Mouse (Mus musculus) megakaryocyte-erythroid progenitor cell, adult 5-6 weeks (primary cell): ENCODE data around the gene Tomm22. TPM values are rescaled to one million over a fixed set of nuclear protein-coding genes. Genes with fewer than 3 reads are reported as not detected.

Source experiments
- ATAC-seq: replicated peaks from 2 replicates; pipeline ENCODE4 v1.8.0; 2016; ENCODE audit warnings: mild to moderate bottlenecking, inconsistent platforms; ENCODE audit not compliant: severe bottlenecking, poor library complexity, low FRiP score, low TSS enrichment
- total RNA-seq, 2 experiments: library from RNA; stranded (forward) in 1 of 2; stranded (reverse) in 1 of 2; fragments of 200-1000, 215-1000 nt in 1 of 2; fragments of >200 nt in 1 of 2; fragmentation: Nextera tagmentation in 1 of 2; gene quantifications; 2 replicates each; pipeline ENCODE4 v1.2.3; 2014 to 2017

The Tomm22 gene
- total RNA-seq, 2 experiments from 2014 or later: 108 to 205 TPM

DNA sequence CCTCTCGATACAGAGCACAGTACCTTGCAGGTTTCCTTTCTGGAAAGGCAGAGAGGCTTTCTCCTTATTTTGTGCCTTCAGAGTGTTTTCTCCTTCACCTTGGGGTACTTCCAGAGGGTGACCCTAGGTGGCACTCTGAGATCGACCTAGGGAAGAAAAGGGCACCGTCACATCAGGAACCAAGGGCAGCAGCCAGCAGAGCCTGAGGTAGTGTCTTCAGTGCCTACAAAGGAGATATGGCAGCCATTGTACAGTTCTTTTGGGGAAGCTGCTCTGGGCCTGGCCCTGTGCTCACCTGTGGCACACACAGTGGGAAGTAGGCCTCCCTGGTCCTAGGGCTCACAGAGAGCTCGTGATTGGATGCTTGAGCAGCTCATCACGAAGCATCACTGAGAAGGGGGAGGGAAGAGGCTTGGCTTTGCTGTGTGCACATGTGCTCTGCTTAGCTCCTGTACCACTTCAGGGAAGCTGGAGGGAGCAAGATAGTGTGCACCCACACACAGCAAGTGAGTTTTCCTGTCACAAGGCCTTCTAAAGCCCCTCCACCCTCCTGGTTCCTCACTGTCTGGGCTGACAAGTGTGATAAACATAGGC lies 37.7 kb downstream of the Tomm22 start:
- ATAC-seq: 0 out of 2 replicates have a peak, but pooled peaks have one; percentile 52

DNA sequence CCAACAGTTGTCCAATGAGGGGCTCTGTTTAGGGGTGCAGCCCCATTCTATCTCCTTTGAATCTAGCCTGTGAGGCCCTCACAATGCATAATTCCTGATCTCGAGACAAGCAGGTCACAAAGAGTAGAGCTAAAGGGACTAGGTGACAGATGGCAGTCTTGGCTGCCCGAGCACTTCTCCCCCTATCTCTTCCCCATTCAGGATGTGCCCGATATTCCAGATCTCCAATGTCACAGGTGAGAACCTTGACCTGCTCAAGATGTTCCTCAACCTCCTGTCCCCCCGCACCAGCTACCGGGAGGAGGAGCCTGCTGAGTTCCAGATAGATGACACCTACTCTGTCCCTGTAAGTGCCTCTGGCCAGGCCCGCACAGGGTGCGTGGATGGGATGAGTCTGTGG lies 45.0 kb downstream of the Tomm22 start:
- no peak for ATAC-seq

DNA sequence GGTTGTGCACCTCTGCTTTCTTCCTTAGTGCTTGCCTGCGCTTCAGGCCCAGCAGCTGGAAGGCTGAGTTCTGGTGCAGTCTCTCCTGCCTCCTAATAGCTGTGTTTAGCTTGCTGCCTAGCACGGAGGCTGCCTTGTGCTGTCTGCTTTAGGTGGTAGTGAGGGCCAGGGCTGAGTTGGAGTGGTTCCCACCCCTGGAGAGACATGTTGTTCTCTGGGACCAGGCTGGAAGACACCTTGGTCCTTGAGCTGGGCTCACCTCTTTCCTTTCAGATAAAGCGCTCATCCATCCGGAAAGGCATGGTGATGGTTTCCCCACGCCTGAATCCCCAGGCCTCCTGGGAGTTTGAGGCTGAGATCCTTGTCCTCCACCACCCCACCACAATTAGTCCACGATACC lies 46.0 kb downstream of the Tomm22 start:
- ATAC-seq: no peak

DNA sequence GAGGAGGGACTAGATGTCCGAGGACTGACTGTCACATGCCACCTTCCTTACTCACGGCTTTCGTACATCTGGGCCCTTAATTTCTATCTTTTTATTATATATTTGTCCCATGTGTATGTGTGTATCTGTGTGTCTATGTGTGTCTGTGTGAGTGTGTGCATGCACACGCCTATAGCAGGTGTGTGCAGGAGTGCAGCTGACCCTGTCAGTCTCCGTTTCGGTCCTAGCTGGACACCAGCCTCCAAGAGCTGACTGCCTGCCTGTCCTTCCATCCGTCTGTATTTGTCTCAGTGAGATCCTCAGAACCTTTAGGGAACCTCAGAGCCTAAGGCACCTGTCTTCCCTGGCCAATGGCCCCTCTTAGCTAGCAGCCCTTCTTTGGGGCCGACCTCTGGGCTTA lies 49.6 kb downstream of the Tomm22 start:
- no peak for ATAC-seq

DNA sequence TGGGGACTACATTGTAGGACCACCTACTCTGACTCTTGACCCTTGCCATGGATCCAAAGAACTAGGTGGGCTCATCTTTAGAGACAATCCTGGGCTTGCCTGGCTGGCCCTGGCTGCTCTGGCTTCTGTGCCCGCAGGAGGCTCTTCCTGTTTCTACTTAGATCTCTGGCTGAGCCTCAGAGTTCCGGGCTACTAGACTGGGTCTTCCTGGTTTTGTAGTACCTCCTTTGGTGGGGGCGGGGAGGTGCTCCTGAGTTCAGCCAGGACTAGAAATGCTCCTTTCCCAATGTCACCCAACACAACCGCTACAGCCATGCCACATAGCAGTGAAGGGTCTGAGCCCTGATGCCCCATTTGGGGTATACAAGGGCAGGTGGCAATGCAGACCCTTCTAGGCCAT lies 50.1 kb downstream of the Tomm22 start:
- no peak for ATAC-seq

Other genes with a start within 250 kb of the Tomm22 start
- gene Csnk1e, start 215.3 kb upstream of the Tomm22 start, total RNA-seq (2014; fragmentation: Nextera tagmentation): 48.5 and 52.0 TPM in 2 replicates
- 30.5 and 40.8 TPM in 2 replicates for gene Csnk1e, start 215.3 kb upstream of the Tomm22 start, total RNA-seq (2017)
- gene Kcnj4, start 165.6 kb upstream of the Tomm22 start, total RNA-seq (2014; fragmentation: Nextera tagmentation): not detected in 2 replicates
- not detected in 2 replicates for gene Kcnj4, start 165.6 kb upstream of the Tomm22 start, total RNA-seq (2017)
- not detected in 2 replicates for gene Kdelr3, start 154.4 kb upstream of the Tomm22 start, total RNA-seq (2014; fragmentation: Nextera tagmentation)
- gene Kdelr3, start 154.4 kb upstream of the Tomm22 start, total RNA-seq (2017): not detected in 2 replicates
- gene Ddx17, start 124.1 kb upstream of the Tomm22 start, total RNA-seq (2014; fragmentation: Nextera tagmentation): 157 and 184 TPM in 2 replicates
- gene Ddx17, start 124.1 kb upstream of the Tomm22 start, total RNA-seq (2017): 128 and 171 TPM in 2 replicates
- not detected in 2 replicates for gene Dmc1, start 65.8 kb upstream of the Tomm22 start, total RNA-seq (2014; fragmentation: Nextera tagmentation)
- 1.2 TPM in 1 of 2 replicates, not detected in the other for gene Dmc1, start 65.8 kb upstream of the Tomm22 start, total RNA-seq (2017)
- gene Fam227a, start 11.9 kb upstream of the Tomm22 start, total RNA-seq (2014; fragmentation: Nextera tagmentation): 1.1 and 11.4 TPM in 2 replicates
- gene Fam227a, start 11.9 kb upstream of the Tomm22 start, total RNA-seq (2017): 2.2 TPM in 1 of 2 replicates, not detected in the other
- 18.3 and 32.9 TPM in 2 replicates for gene Cby1, start 11.7 kb upstream of the Tomm22 start, total RNA-seq (2014; fragmentation: Nextera tagmentation)
- gene Cby1, start 11.7 kb upstream of the Tomm22 start, total RNA-seq (2017): 57.0 and 65.7 TPM in 2 replicates
- 43.6 and 59.8 TPM in 2 replicates for gene Josd1, start 17.1 kb downstream of the Tomm22 start, total RNA-seq (2014; fragmentation: Nextera tagmentation)
- gene Josd1, start 17.1 kb downstream of the Tomm22 start, total RNA-seq (2017): 43.8 and 49.8 TPM in 2 replicates
- 73.3 and 79.3 TPM in 2 replicates for gene Gtpbp1, start 20.0 kb downstream of the Tomm22 start, total RNA-seq (2014; fragmentation: Nextera tagmentation)
- 99.5 and 126 TPM in 2 replicates for gene Gtpbp1, start 20.0 kb downstream of the Tomm22 start, total RNA-seq (2017)
- 9.9 and 11.8 TPM in 2 replicates for gene Sun2, start 71.7 kb downstream of the Tomm22 start, total RNA-seq (2014; fragmentation: Nextera tagmentation)
- gene Sun2, start 71.7 kb downstream of the Tomm22 start, total RNA-seq (2017): 13.9 and 15.2 TPM in 2 replicates
- gene Dnal4, start 107.0 kb downstream of the Tomm22 start, total RNA-seq (2014; fragmentation: Nextera tagmentation): 13.2 and 13.5 TPM in 2 replicates
- 7.6 and 10.0 TPM in 2 replicates for gene Dnal4, start 107.0 kb downstream of the Tomm22 start, total RNA-seq (2017)
- gene Nptxr, start 133.9 kb downstream of the Tomm22 start, total RNA-seq (2014; fragmentation: Nextera tagmentation): 1.2 TPM in 1 of 2 replicates, not detected in the other
- gene Nptxr, start 133.9 kb downstream of the Tomm22 start, total RNA-seq (2017): not detected in 2 replicates
- not detected in 2 replicates for gene Npcd, start 163.4 kb downstream of the Tomm22 start, total RNA-seq (2014; fragmentation: Nextera tagmentation)
- not detected in 2 replicates for gene Npcd, start 163.4 kb downstream of the Tomm22 start, total RNA-seq (2017)
- gene Cbx6, start 163.8 kb downstream of the Tomm22 start, total RNA-seq (2014; fragmentation: Nextera tagmentation): 25.1 and 25.6 TPM in 2 replicates
- gene Cbx6, start 163.8 kb downstream of the Tomm22 start, total RNA-seq (2017): 14.4 and 36.7 TPM in 2 replicates
- gene Apobec3, start 220.8 kb downstream of the Tomm22 start, total RNA-seq (2014; fragmentation: Nextera tagmentation): 243 and 293 TPM in 2 replicates
- gene Apobec3, start 220.8 kb downstream of the Tomm22 start, total RNA-seq (2017): 135 and 175 TPM in 2 replicates